Mouse (Mus musculus) forebrain, embryonic 10.5 days (tissue): ENCODE results near the gene Rad9a. TPM values are rescaled to one million over a fixed set of nuclear protein-coding genes. Genes with fewer than 3 reads are reported as not detected.

Experiments used
- DNase-seq: peaks from one replicate; pipeline ENCODE4 v3.0.0-alpha.2; 2017; ENCODE audit warnings: low spot score; ENCODE audit errors: extremely low spot score
- H3K27ac ChIP-seq: fragments of 300-500 bp; sonication (generic); 2 replicates; pipeline ENCODE4 v1.5.1; 2016; ENCODE audit warnings: mild to moderate bottlenecking
- H3K27me3 ChIP-seq: fragments of 300-500 bp; sonication (generic); 2 replicates; pipeline ENCODE4 v1.6.1; 2016; ENCODE audit warnings: mild to moderate bottlenecking; ENCODE audit not compliant: poor library complexity, severe bottlenecking
- H3K36me3 ChIP-seq: fragments of 300-500 bp; sonication (generic); replicated peaks from 2 replicates; pipeline ENCODE4 v1.6.1; 2016; ENCODE audit warnings: mild to moderate bottlenecking, moderate library complexity
- H3K4me1 ChIP-seq: fragments of 300-500 bp; sonication (generic); 2 replicates; pipeline ENCODE4 v1.6.1; 2016
- H3K4me3 ChIP-seq: fragments of 300-500 bp; sonication (generic); 2 replicates; pipeline ENCODE4 v1.5.1; 2016; ENCODE audit warnings: mild to moderate bottlenecking, moderate library complexity
- H3K9me3 ChIP-seq: fragments of 300-500 bp; sonication (generic); 2 replicates; pipeline ENCODE4 v1.6.1; 2016; ENCODE audit warnings: mild to moderate bottlenecking, moderate library complexity
- WGBS: fragments of 180-500 bp; shearing (Covaris S2); methylation state at CpG from one replicate; pipeline ENCODE4 v1.1.7; 2016; 5-methylcytosine and 5-hydroxymethylcytosine counted together
- polyA plus RNA-seq: library from polyadenylated mRNA; unstranded; fragments of >200 nt; fragmentation: Nextera tagmentation; extraction: Ambion mirVana; gene quantifications from 2 replicates; pipeline ENCODE4 v1.2.1, GENCODE M21; 2016

The Rad9a gene
- polyA plus RNA-seq, 1 experiment from 2014 or later: 57.4 TPM

GRCm38 (mm10) chr19:4151898-4152297 lies 49.6 kb downstream of the Rad9a start:
- H3K4me1 ChIP-seq: peaks cover 51% of the 10 kb centered on the region
- peaks cover 62% of the 10 kb centered on the region for H3K36me3 ChIP-seq
- no peak overlapping the region for H3K27ac ChIP-seq

GRCm38 (mm10) chr19:4151488-4151860 lies 50.0 kb downstream of the Rad9a start:
- H3K36me3 ChIP-seq: peaks cover 58% of the 10 kb centered on the region
- 84% methylated on average over 5 of the region's 5 CpGs for WGBS

More at GRCm38 (mm10) chr19:4151898-4152297, 49.6 kb downstream of the Rad9a start:
- 90% methylated on average over 5 of the region's 5 CpGs for WGBS
- no peak for DNase-seq
- Histone ChIP-seq H3K9me3 (no peaks in the 10 kb centered on the region), H3K4me3 (no peak overlapping the region), H3K27me3 (no peaks in the 10 kb centered on the region)

GRCm38 (mm10) chr19:4150567-4151487 lies 50.6 kb downstream of the Rad9a start:
- H3K36me3 ChIP-seq: peaks cover 52% of the 10 kb centered on the region
- no peak overlapping the region for H3K4me3 ChIP-seq
- H3K27me3 ChIP-seq: no peaks in the 10 kb centered on the region
- H3K27ac ChIP-seq: no peak overlapping the region
- peaks cover 3% of the 10 kb centered on the region; the same call in 1 of the 2 replicates for H3K9me3 ChIP-seq
- DNase-seq: no peak
- WGBS: 91% methylated on average over 22 of the region's 22 CpGs
- peaks cover 48% of the 10 kb centered on the region for H3K4me1 ChIP-seq

More at GRCm38 (mm10) chr19:4151488-4151860, 50.0 kb downstream of the Rad9a start:
- Histone ChIP-seq H3K4me1 (peaks cover 54% of the 10 kb centered on the region), H3K4me3 (no peak overlapping the region), H3K27me3 (no peaks in the 10 kb centered on the region), H3K9me3 (no peaks in the 10 kb centered on the region), H3K27ac (no peak overlapping the region)
- DNase-seq: no peak

GRCm38 (mm10) chr19:4149764-4150461 lies 51.5 kb downstream of the Rad9a start:
- peak overlapping the region; percentile 73; the same call in 1 of the 2 replicates for H3K4me3 ChIP-seq
- 95% methylated on average over 17 of the region's 17 CpGs for WGBS
- peaks cover 42% of the 10 kb centered on the region for H3K36me3 ChIP-seq
- no peak for DNase-seq
- no peaks in the 10 kb centered on the region for H3K27me3 ChIP-seq
- peaks cover 6% of the 10 kb centered on the region; the same call in 1 of the 2 replicates for H3K9me3 ChIP-seq
- H3K4me1 ChIP-seq: peaks cover 39% of the 10 kb centered on the region
- no peak overlapping the region for H3K27ac ChIP-seq

DNA sequence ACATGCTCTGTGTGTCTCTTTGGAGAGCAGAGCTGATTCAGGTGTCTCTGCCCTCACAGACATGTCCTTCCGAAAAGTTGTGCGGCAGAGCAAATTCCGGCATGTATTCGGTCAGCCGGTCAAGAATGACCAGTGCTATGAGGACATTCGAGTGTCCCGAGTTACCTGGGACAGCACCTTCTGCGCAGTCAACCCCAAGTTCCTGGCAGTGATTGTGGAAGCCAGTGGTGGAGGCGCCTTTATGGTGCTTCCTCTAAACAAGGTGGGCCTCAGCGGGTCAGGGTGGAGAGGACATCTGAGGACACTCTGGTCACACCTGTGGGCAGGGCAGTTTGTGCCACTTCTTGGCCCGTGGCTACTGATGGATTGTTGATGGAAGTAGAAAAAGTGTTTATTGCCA lies 52.2 kb downstream of the Rad9a start:
- no peak for DNase-seq
- H3K27ac ChIP-seq: no peak overlapping the region
- peaks cover 34% of the 10 kb centered on the region for H3K4me1 ChIP-seq
- H3K4me3 ChIP-seq: peak overlapping the region; percentile 73
- H3K9me3 ChIP-seq: peaks cover 6% of the 10 kb centered on the region; the same call in 1 of the 2 replicates
- no peaks in the 10 kb centered on the region for H3K27me3 ChIP-seq
- WGBS: 90% methylated on average over 11 of the region's 11 CpGs
- H3K36me3 ChIP-seq: peaks cover 40% of the 10 kb centered on the region

- H3K4me3 ChIP-seq: peak overlapping the region; percentile 73
- no peaks in the 10 kb centered on the region for H3K27me3 ChIP-seq
- WGBS: 7% methylated on average over 8 of the region's 8 CpGs
Observed at GRCm38 (mm10) chr19:4148819-4149218, 52.6 kb downstream of the Rad9a start.

GRCm38 (mm10) chr19:4148491-4148806 lies 53.0 kb downstream of the Rad9a start, which contains the start of gene Coro1b:
Gene Coro1b (plus strand): TSS chr19:4148619.
- under 1% methylated on average over 33 of the region's 33 CpGs for WGBS
- Histone ChIP-seq H3K27me3 (no peaks in the 10 kb centered on the region), H3K4me1 (peaks cover 34% of the 10 kb centered on the region), H3K9me3 (peaks cover 6% of the 10 kb centered on the region; the same call in 1 of the 2 replicates), H3K27ac (peak within 1 kb of the TSS; percentile 88), H3K36me3 (peaks cover 37% of the 10 kb centered on the region), H3K4me3 (peak within 1 kb of the TSS; percentile 73)
- DNase-seq: peak; percentile 93

More at GRCm38 (mm10) chr19:4148819-4149218, 52.6 kb downstream of the Rad9a start:
- peaks cover 34% of the 10 kb centered on the region for H3K4me1 ChIP-seq
- peaks cover 6% of the 10 kb centered on the region; the same call in 1 of the 2 replicates for H3K9me3 ChIP-seq
- no peak for DNase-seq
- peak overlapping the region; percentile 88 for H3K27ac ChIP-seq
- H3K36me3 ChIP-seq: peaks cover 40% of the 10 kb centered on the region

DNA sequence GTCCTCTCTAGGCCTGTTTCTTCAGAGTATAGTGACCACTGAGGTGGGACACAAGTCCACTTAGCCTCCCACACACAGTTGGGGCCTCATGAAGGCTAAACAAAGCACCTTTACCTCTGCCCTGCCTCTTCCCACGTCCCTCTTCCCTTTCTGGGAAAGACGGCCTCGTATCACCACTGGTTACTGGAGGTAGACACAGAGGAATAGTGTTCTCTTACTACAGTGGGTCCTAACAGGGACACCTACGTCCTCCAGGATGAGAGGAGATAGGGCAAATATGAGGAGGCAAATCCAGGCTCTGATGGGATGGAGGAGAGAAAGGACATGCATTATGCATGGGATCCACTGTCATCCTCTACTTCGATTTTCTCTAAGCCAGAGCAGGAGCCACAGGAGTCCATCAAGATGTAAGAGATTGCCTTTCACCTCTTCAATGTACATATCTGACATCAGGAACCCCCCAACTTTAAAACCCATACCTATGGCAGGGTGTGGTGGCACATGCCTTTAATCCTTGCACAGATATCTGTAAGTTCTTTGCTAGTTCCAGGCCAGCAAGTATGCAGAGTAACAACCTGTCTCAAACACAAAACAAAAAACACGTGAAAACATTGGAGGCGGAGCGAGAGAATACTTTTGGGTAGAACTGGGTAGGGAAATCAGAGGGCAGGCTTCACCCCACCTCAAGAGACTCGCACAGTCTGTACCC lies 53.5 kb downstream of the Rad9a start:
- peak overlapping the region; percentile 73 for H3K4me3 ChIP-seq
- H3K9me3 ChIP-seq: peaks cover 6% of the 10 kb centered on the region; the same call in 1 of the 2 replicates
- no peaks in the 10 kb centered on the region for H3K27me3 ChIP-seq
- WGBS: 39% methylated on average over 9 of the region's 9 CpGs
- peaks cover 34% of the 10 kb centered on the region for H3K4me1 ChIP-seq
- peak overlapping the region; percentile 88 for H3K27ac ChIP-seq
- DNase-seq: no peak
- peaks cover 32% of the 10 kb centered on the region for H3K36me3 ChIP-seq

- 40% methylated on average over 3 of the region's 3 CpGs for WGBS
- H3K36me3 ChIP-seq: peaks cover 23% of the 10 kb centered on the region
- H3K4me3 ChIP-seq: no peak overlapping the region
- 0 out of 2 replicates have a peak overlapping the region, but pooled peaks have one; percentile 8 for H3K27ac ChIP-seq
- no peak for DNase-seq
- peaks cover 34% of the 10 kb centered on the region for H3K4me1 ChIP-seq
- peaks cover 6% of the 10 kb centered on the region; the same call in 1 of the 2 replicates for H3K9me3 ChIP-seq
- no peaks in the 10 kb centered on the region for H3K27me3 ChIP-seq
Observed at GRCm38 (mm10) chr19:4147022-4147405, 54.4 kb downstream of the Rad9a start.

- H3K27me3 ChIP-seq: no peaks in the 10 kb centered on the region
- H3K4me3 ChIP-seq: no peak overlapping the region
- H3K9me3 ChIP-seq: peaks cover 6% of the 10 kb centered on the region; the same call in 1 of the 2 replicates
- 60% methylated on average over 12 of the region's 12 CpGs for WGBS
- DNase-seq: no peak
- 0 out of 2 replicates have a peak overlapping the region, but pooled peaks have one; percentile 8 for H3K27ac ChIP-seq
- H3K4me1 ChIP-seq: peaks cover 34% of the 10 kb centered on the region
- H3K36me3 ChIP-seq: peaks cover 18% of the 10 kb centered on the region
Observed at GRCm38 (mm10) chr19:4146366-4147021, 55.0 kb downstream of the Rad9a start.

- Histone ChIP-seq H3K36me3 (peaks cover 12% of the 10 kb centered on the region), H3K4me3 (no peak overlapping the region), H3K27me3 (no peaks in the 10 kb centered on the region), H3K27ac (no peak overlapping the region), H3K9me3 (peaks cover 6% of the 10 kb centered on the region; the same call in 1 of the 2 replicates), H3K4me1 (peaks cover 34% of the 10 kb centered on the region)
- 89% methylated on average over 5 of the region's 5 CpGs for WGBS
- no peak for DNase-seq
Observed at GRCm38 (mm10) chr19:4145936-4146335, 55.5 kb downstream of the Rad9a start.
